Mouse (Mus musculus): ENCODE data around the gene Gm17720. TPM values are rescaled to one million over a fixed set of nuclear protein-coding genes. Genes with fewer than 3 reads are reported as not detected.

The Gm17720 gene
- polyA plus RNA-seq (2014; fragmentation: Nextera tagmentation; extraction: Ambion mirVana), result not detected in 2 replicates

- Histone ChIP-seq H3K9ac (ENCODE audit: low read depth, low read length) (no peak within 1 kb of the TSS), H3K4me1 (ENCODE audit: control insufficient read depth, insufficient read depth, low read length) (no peaks in the 10 kb centered on the region), H3K9me3 (ENCODE audit: control insufficient read depth, low read length) (no peaks in the 10 kb centered on the region), H3K36me3 (ENCODE audit: control insufficient read depth, insufficient read depth, low read length) (no peaks in the 10 kb centered on the region), H3K27ac (ENCODE audit: low read depth, low read length) (no peak within 1 kb of the TSS), H3K4me2 (replicated peaks; ENCODE audit: low read depth, low read length) (no peak within 1 kb of the TSS), H3K27me3 (ENCODE audit: control insufficient read depth, insufficient read depth, low read length) (no peaks in the 10 kb centered on the region), H3K4me3 (ENCODE audit: low read length) (no peak within 1 kb of the TSS)
- WGBS, result 83% methylated on average over 3 of the region's 3 CpGs
- no peak for ATAC-seq (ENCODE audit: low FRiP score, low TSS enrichment)
Measured at GRCm38 (mm10) chr8:110102653-110103052, at the start of gene Gm17720. Gene Gm17720 (minus strand): TSS chr8:110102753.

DNA sequence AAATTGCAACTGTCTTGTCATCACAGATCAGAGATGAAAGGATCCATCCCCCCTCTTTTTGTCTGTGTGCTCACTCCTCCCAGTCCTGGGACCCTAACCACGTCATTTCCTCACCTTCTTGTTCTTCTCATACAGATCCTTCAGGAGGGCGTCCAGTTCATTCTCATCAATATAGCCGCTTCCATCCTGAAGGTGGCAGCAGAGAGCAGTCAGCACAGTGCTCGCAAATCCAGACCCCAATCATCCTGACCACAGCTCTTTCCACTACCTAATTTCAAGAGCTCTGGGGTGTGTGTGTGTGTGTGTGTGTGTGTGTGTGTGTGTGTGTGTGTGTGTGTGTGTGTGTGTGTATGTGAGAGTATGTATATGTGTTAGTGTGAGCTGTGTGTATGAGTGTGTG, 43.0 kb upstream of the Gm17720 start:
- ATAC-seq (ENCODE audit: low FRiP score, low TSS enrichment), result 0 out of 2 replicates have a peak, but pooled peaks have one; percentile 60
- WGBS, result 0% methylated on average over 4 of the region's 4 CpGs
- H3K27ac ChIP-seq (ENCODE audit: low read depth, low read length), result no peak overlapping the region
- no peaks in the 10 kb centered on the region for H3K9me3 ChIP-seq (ENCODE audit: control insufficient read depth, low read length)
- no peaks in the 10 kb centered on the region for H3K27me3 ChIP-seq (ENCODE audit: control insufficient read depth, insufficient read depth, low read length)
- no peaks in the 10 kb centered on the region for H3K4me1 ChIP-seq (ENCODE audit: control insufficient read depth, insufficient read depth, low read length)
- H3K4me2 ChIP-seq (replicated peaks; ENCODE audit: low read depth, low read length), result no peak overlapping the region
- no peaks in the 10 kb centered on the region for H3K36me3 ChIP-seq (ENCODE audit: control insufficient read depth, insufficient read depth, low read length)
- H3K9ac ChIP-seq (ENCODE audit: low read depth, low read length), result no peak overlapping the region
- no peak overlapping the region for H3K4me3 ChIP-seq (ENCODE audit: low read length)

- Histone ChIP-seq H3K9ac (ENCODE audit: low read depth, low read length) (no peak overlapping the region), H3K36me3 (ENCODE audit: control insufficient read depth, insufficient read depth, low read length) (no peaks in the 10 kb centered on the region), H3K4me1 (ENCODE audit: control insufficient read depth, insufficient read depth, low read length) (no peaks in the 10 kb centered on the region), H3K4me3 (ENCODE audit: low read length) (no peak overlapping the region), H3K27ac (ENCODE audit: low read depth, low read length) (no peak overlapping the region), H3K27me3 (ENCODE audit: control insufficient read depth, insufficient read depth, low read length) (no peaks in the 10 kb centered on the region), H3K9me3 (ENCODE audit: control insufficient read depth, low read length) (no peaks in the 10 kb centered on the region), H3K4me2 (replicated peaks; ENCODE audit: low read depth, low read length) (no peak overlapping the region)
- WGBS, result 51% methylated on average over 4 of the region's 4 CpGs
- ATAC-seq (ENCODE audit: low FRiP score, low TSS enrichment), result no peak
Measured at GRCm38 (mm10) chr8:110140770-110141169, 38.2 kb upstream of the Gm17720 start.

DNA sequence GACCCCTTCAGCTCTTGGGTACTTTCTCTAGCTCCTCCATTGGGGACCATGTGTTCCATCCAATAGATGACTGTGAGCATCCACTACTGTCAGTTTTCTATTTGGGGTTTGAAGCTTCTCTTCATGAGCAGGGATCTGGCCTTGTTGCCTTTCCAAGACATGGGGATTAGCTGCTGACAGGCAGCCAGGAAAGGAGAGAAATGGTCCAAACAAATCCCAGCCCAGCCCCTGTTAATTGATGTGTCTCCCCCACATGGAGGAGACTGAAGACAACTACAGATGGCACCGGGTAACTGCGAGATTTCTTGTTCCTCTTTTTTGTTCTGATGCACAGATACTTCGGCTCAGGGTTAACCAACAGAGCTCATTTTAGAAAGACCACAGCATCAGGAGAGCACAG, 37.6 kb upstream of the Gm17720 start:
- no peak overlapping the region for H3K9ac ChIP-seq (ENCODE audit: low read depth, low read length)
- no peaks in the 10 kb centered on the region for H3K9me3 ChIP-seq (ENCODE audit: control insufficient read depth, low read length)
- H3K27ac ChIP-seq (ENCODE audit: low read depth, low read length), result no peak overlapping the region
- H3K4me2 ChIP-seq (replicated peaks; ENCODE audit: low read depth, low read length), result no peak overlapping the region
- H3K4me3 ChIP-seq (ENCODE audit: low read length), result no peak overlapping the region
- H3K4me1 ChIP-seq (ENCODE audit: control insufficient read depth, insufficient read depth, low read length), result no peaks in the 10 kb centered on the region
- 77% methylated on average over 3 of the region's 3 CpGs for WGBS
- no peaks in the 10 kb centered on the region for H3K27me3 ChIP-seq (ENCODE audit: control insufficient read depth, insufficient read depth, low read length)
- no peak for ATAC-seq (ENCODE audit: low FRiP score, low TSS enrichment)
- no peaks in the 10 kb centered on the region for H3K36me3 ChIP-seq (ENCODE audit: control insufficient read depth, insufficient read depth, low read length)

DNA sequence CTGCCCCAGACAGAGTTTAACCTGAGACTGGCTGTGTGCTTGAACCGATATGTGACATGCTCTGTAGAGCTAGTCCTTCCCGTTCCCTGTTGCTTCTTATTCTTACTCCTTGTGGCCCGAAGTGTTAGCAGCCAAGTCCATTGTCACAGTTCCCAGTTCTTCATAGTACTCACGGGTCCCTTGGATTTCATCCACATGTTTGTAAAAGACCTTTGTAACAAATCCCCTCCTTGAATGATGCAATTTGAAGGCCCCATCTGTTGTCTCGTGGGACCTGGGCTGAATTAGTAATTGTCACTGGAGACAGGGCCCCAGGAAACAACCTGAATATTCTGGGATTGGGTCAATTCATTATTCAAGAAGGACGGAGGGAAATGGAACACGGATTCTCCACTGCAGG, 33.0 kb upstream of the Gm17720 start:
- no peaks in the 10 kb centered on the region for H3K36me3 ChIP-seq (ENCODE audit: control insufficient read depth, insufficient read depth, low read length)

GRCm38 (mm10) chr8:110134236-110134635, 31.7 kb upstream of the Gm17720 start:
- H3K36me3 ChIP-seq (ENCODE audit: control insufficient read depth, insufficient read depth, low read length), result no peaks in the 10 kb centered on the region
- H3K9ac ChIP-seq (ENCODE audit: low read depth, low read length), result no peak overlapping the region
- no peaks in the 10 kb centered on the region for H3K9me3 ChIP-seq (ENCODE audit: control insufficient read depth, low read length)
- H3K27me3 ChIP-seq (ENCODE audit: control insufficient read depth, insufficient read depth, low read length), result no peaks in the 10 kb centered on the region
- H3K4me1 ChIP-seq (ENCODE audit: control insufficient read depth, insufficient read depth, low read length), result no peaks in the 10 kb centered on the region
- no peak for ATAC-seq (ENCODE audit: low FRiP score, low TSS enrichment)
- WGBS, result 91% methylated on average over 8 of the region's 8 CpGs
- H3K4me2 ChIP-seq (replicated peaks; ENCODE audit: low read depth, low read length), result no peak overlapping the region
- no peak overlapping the region for H3K4me3 ChIP-seq (ENCODE audit: low read length)
- H3K27ac ChIP-seq (ENCODE audit: low read depth, low read length), result no peak overlapping the region

More for the DNA sequence above, 33.0 kb upstream of the Gm17720 start:
- ATAC-seq (ENCODE audit: low FRiP score, low TSS enrichment), result no peak
- H3K4me1 ChIP-seq (ENCODE audit: control insufficient read depth, insufficient read depth, low read length), result no peaks in the 10 kb centered on the region
- WGBS, result 84% methylated on average over 7 of the region's 7 CpGs
- H3K4me3 ChIP-seq (ENCODE audit: low read length), result no peak overlapping the region
- H3K9me3 ChIP-seq (ENCODE audit: control insufficient read depth, low read length), result no peaks in the 10 kb centered on the region
- H3K4me2 ChIP-seq (replicated peaks; ENCODE audit: low read depth, low read length), result no peak overlapping the region
- no peaks in the 10 kb centered on the region for H3K27me3 ChIP-seq (ENCODE audit: control insufficient read depth, insufficient read depth, low read length)
- H3K9ac ChIP-seq (ENCODE audit: low read depth, low read length), result no peak overlapping the region
- no peak overlapping the region for H3K27ac ChIP-seq (ENCODE audit: low read depth, low read length)

DNA sequence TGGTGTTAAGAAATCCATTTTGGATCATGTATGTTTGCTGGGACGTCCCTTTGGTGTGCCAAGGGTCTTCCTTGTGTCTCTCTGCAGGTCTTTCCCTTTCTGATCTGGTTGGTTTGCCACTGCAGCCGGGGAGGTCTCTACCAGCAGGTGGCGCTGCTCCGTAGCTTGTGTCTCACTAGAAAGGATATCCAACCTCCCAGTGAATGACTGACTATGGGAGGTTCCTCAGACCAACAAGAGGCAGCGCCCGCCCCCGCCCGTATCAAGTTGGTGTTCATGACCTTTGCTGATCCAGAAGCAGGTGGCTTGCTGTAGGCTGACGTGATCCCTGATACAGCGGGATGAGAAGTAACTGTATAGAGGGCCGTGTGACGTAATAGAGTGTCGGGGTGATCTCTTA, 28.0 kb upstream of the Gm17720 start:
- Histone ChIP-seq H3K4me3 (ENCODE audit: low read length) (no peak overlapping the region), H3K9me3 (ENCODE audit: control insufficient read depth, low read length) (no peaks in the 10 kb centered on the region), H3K4me2 (replicated peaks; ENCODE audit: low read depth, low read length) (no peak overlapping the region), H3K27me3 (ENCODE audit: control insufficient read depth, insufficient read depth, low read length) (no peaks in the 10 kb centered on the region), H3K27ac (ENCODE audit: low read depth, low read length) (no peak overlapping the region), H3K36me3 (ENCODE audit: control insufficient read depth, insufficient read depth, low read length) (no peaks in the 10 kb centered on the region), H3K4me1 (ENCODE audit: control insufficient read depth, insufficient read depth, low read length) (no peaks in the 10 kb centered on the region), H3K9ac (ENCODE audit: low read depth, low read length) (no peak overlapping the region)
- 0 out of 2 replicates have a peak, but pooled peaks have one; percentile 62 for ATAC-seq (ENCODE audit: low FRiP score, low TSS enrichment)
- 16% methylated on average over 13 of the region's 13 CpGs for WGBS

DNA sequence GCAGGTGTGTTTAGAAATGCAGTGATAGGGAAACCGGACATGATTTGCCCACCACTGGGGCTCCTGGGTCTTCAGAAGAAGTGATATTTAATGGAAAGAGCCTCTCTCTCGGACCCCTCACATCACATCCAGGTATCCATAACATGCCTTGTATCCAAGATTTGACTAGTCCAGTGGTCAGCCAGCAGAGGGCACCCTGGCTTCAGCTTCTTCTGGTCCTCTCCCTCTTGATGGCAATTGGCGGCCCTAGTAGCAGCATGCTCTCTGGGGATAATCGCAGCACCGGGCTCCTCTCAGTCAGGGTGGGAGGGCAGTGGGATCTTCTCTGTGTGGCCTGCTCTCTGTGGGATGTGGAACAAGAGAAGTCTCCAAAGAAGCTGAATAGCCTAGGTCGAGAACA, 17.2 kb upstream of the Gm17720 start:
- no peaks in the 10 kb centered on the region for H3K4me1 ChIP-seq (ENCODE audit: control insufficient read depth, insufficient read depth, low read length)
- no peak for ATAC-seq (ENCODE audit: low FRiP score, low TSS enrichment)
- no peak overlapping the region for H3K9ac ChIP-seq (ENCODE audit: low read depth, low read length)
- H3K4me2 ChIP-seq (replicated peaks; ENCODE audit: low read depth, low read length), result no peak overlapping the region
- H3K4me3 ChIP-seq (ENCODE audit: low read length), result no peak overlapping the region
- H3K36me3 ChIP-seq (ENCODE audit: control insufficient read depth, insufficient read depth, low read length), result no peaks in the 10 kb centered on the region
- 51% methylated on average over 5 of the region's 6 CpGs for WGBS
- no peaks in the 10 kb centered on the region for H3K27me3 ChIP-seq (ENCODE audit: control insufficient read depth, insufficient read depth, low read length)
- H3K27ac ChIP-seq (ENCODE audit: low read depth, low read length), result no peak overlapping the region
- no peaks in the 10 kb centered on the region for H3K9me3 ChIP-seq (ENCODE audit: control insufficient read depth, low read length)

DNA sequence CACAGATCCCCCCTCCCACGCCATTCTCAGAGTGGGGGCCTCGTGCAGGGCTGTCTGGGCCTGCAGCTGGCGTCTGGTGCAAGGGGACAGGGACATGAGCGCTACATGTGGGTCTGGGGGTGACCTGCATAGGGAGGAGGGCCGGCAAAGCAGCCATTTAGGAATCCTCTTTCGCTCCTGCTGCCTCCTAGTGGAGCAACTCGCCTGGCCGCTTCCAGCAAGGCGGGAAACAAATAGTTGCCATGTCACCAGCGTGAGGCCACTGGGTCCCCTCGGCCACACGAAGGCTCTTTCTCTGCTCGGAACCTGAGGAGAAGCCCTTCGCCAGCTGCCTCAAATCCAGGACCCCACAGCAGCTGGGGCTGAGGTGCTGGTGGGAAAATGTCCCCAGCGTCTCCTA, 877 bp downstream of the Gm17720 start:
- ATAC-seq (ENCODE audit: low FRiP score, low TSS enrichment), result no peak
- Histone ChIP-seq H3K4me1 (ENCODE audit: control insufficient read depth, insufficient read depth, low read length) (no peaks in the 10 kb centered on the region), H3K4me3 (ENCODE audit: low read length) (no peak overlapping the region), H3K27ac (ENCODE audit: low read depth, low read length) (no peak overlapping the region), H3K27me3 (ENCODE audit: control insufficient read depth, insufficient read depth, low read length) (no peaks in the 10 kb centered on the region), H3K9ac (ENCODE audit: low read depth, low read length) (no peak overlapping the region), H3K36me3 (ENCODE audit: control insufficient read depth, insufficient read depth, low read length) (no peaks in the 10 kb centered on the region), H3K9me3 (ENCODE audit: control insufficient read depth, low read length) (no peaks in the 10 kb centered on the region), H3K4me2 (replicated peaks; ENCODE audit: low read depth, low read length) (no peak overlapping the region)
- 89% methylated on average over 15 of the region's 15 CpGs for WGBS

Data from kidney, embryonic 14.5 days (tissue).